Mouse (Mus musculus) adipocyte (in vitro differentiated cells): ENCODE measurements around the gene Crcp.

ENCODE experiments used
- DNase-seq: peaks from one replicate; pipeline ENCODE4 v3.0.0-alpha.2; 2016; ENCODE audit warnings: low spot score

Crcp gene

GRCm38 (mm10) chr5:130097837-130098236 lies 68.7 kb downstream of the Crcp start:
- no peak for DNase-seq

- DNase-seq: no peak
These were observed 72.6 kb downstream of the Crcp start for GRCm38 (mm10) chr5:130101724-130102123.

GRCm38 (mm10) chr5:130109348-130109747 lies 80.3 kb downstream of the Crcp start:
- DNase-seq: no peak
